Mouse (Mus musculus) stomach, postnatal 0 days (tissue): ENCODE measurements around the gene Lpin2.

ENCODE experiments used
- CTCF ChIP-seq: IDR thresholded peaks from 2 replicates; pipeline ENCODE4 v1.5.1; 2016; ENCODE audit warnings: antibody characterized with exemption, low read depth, mild to moderate bottlenecking, moderate library complexity
- EP300 ChIP-seq: optimal IDR thresholded peaks from 2 replicates; pipeline ENCODE3; 2016; ENCODE audit warnings: antibody characterized with exemption

DNA sequence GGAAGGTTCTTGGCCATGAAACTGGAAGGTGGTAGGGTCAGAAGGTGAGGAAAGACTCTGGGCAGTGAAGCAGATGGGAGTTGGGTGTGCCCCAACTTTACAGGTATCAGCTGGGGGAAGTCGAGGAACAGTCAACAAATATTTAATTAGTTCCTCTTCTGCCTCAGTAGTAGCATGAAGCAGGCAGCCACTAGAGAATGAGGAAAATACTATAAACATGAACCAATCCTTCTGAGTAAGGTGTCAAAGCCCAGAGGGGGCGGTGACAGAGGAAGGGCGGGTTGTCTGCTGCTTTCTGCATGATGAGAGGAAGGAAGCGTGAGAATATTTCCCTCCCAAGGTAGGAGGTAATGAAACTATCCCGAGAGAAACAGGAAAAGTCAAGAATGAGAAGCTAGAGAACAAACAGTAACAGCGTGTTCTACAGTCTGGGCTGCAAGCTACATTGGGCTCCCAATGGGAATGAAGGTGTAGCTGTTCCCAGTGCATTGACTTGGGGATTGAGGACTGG lies at the start of gene Lpin2:
- TF ChIP-seq CTCF (no peak), EP300 (no peak)
